Mouse (Mus musculus) heart, embryonic 15.5 days (tissue): ENCODE measurements at regions not wholly inside any gene's neighbourhood (a gene's known extent, or its start where the extent isn't known, plus 50 kb on each side); places are given as distances from the start of the nearest gene placed in this dataset.

Source experiments
- ATAC-seq: fragments of 200-750 bp; cut with Nextera tagmentation; replicated peaks from 2 replicates; pipeline ENCODE4 v1.8.0; 2017; ENCODE audit warnings: low read depth, moderate TSS enrichment; ENCODE audit not compliant: insufficient number of reproducible peaks, insufficient read depth, low FRiP score
- H3K27ac ChIP-seq: fragments of 300-500 bp; sonication (generic); 2 replicates; pipeline ENCODE4 v1.5.1; 2015; ENCODE audit warnings: mild to moderate bottlenecking, inconsistent platforms
- H3K27me3 ChIP-seq: fragments of 300-500 bp; sonication (generic); 2 replicates; pipeline ENCODE4 v1.6.1; 2015; ENCODE audit warnings: inconsistent platforms
- H3K36me3 ChIP-seq: fragments of 300-500 bp; sonication (generic); 2 replicates; pipeline ENCODE4 v1.6.1; 2015; ENCODE audit warnings: mild to moderate bottlenecking, inconsistent platforms
- H3K4me1 ChIP-seq: fragments of 300-500 bp; sonication (generic); replicated peaks from 2 replicates; pipeline ENCODE4 v1.6.1; 2015; ENCODE audit warnings: inconsistent platforms
- H3K4me2 ChIP-seq: fragments of 300-500 bp; sonication (generic); 2 replicates; pipeline ENCODE4 v1.6.1; 2015; ENCODE audit warnings: inconsistent platforms, mild to moderate bottlenecking, moderate library complexity
- H3K4me3 ChIP-seq: fragments of 300-500 bp; sonication (generic); 2 replicates; pipeline ENCODE4 v1.5.1; 2015; ENCODE audit warnings: mild to moderate bottlenecking, inconsistent platforms
- H3K9ac ChIP-seq: fragments of 300-500 bp; sonication (generic); 2 replicates; pipeline ENCODE4 v1.6.1; 2015; ENCODE audit warnings: mild to moderate bottlenecking, inconsistent platforms
- H3K9me3 ChIP-seq: fragments of 300-500 bp; sonication (generic); replicated peaks from 2 replicates; pipeline ENCODE4 v1.6.1; 2016; ENCODE audit warnings: inconsistent platforms
- WGBS: fragments of 180-500 bp; shearing (Covaris S2); methylation state at CpG from one replicate; pipeline ENCODE4 v1.1.7; 2015; ENCODE audit warnings: mixed read lengths; 5-methylcytosine and 5-hydroxymethylcytosine counted together

- no peak for ATAC-seq
- H3K4me2 ChIP-seq = no peak overlapping the region
- H3K9ac ChIP-seq = no peak overlapping the region
- no peaks in the 10 kb centered on the region for H3K27me3 ChIP-seq
- no peak overlapping the region for H3K27ac ChIP-seq
- no peaks in the 10 kb centered on the region for H3K36me3 ChIP-seq
- H3K4me3 ChIP-seq = no peak overlapping the region
- WGBS = 84% methylated on average over 4 of the region's 4 CpGs
- H3K4me1 ChIP-seq = no peaks in the 10 kb centered on the region
- no peaks in the 10 kb centered on the region for H3K9me3 ChIP-seq
Measured at GRCm38 (mm10) chr10:7267106-7267505, 55.1 kb upstream of the Cnksr3 start.

GRCm38 (mm10) chr10:7265412-7265811, 53.4 kb upstream of the Cnksr3 start:
- Histone ChIP-seq H3K9me3 (no peaks in the 10 kb centered on the region), H3K4me3 (no peak overlapping the region), H3K4me2 (no peak overlapping the region), H3K9ac (no peak overlapping the region), H3K27me3 (no peaks in the 10 kb centered on the region), H3K36me3 (no peaks in the 10 kb centered on the region), H3K27ac (no peak overlapping the region), H3K4me1 (no peaks in the 10 kb centered on the region)
- 64% methylated on average over 9 of the region's 9 CpGs for WGBS
- no peak for ATAC-seq

- no peaks in the 10 kb centered on the region for H3K4me1 ChIP-seq
- H3K27ac ChIP-seq = no peak overlapping the region
- no peak overlapping the region for H3K4me3 ChIP-seq
- ATAC-seq = no peak
- no peaks in the 10 kb centered on the region for H3K9me3 ChIP-seq
- no peak overlapping the region for H3K9ac ChIP-seq
- 85% methylated on average over 4 of the region's 4 CpGs for WGBS
- no peaks in the 10 kb centered on the region for H3K27me3 ChIP-seq
- no peak overlapping the region for H3K4me2 ChIP-seq
- H3K36me3 ChIP-seq = no peaks in the 10 kb centered on the region
Measured at GRCm38 (mm10) chr10:7264721-7265120, 52.7 kb upstream of the Cnksr3 start.
